Comparison of ENCODE assay signal across 22 mouse cellular contexts in genomic region chr19:27110437-27110836, GRCm38 (mm10).
DNase-seq lines count a peak whose midpoint lies in the region; ATAC-seq and TF ChIP-seq lines count a peak whose summit lies in the region.
"Had no signal": no experiment of that assay in that cellular context is flagged by ENCODE, and none has a peak within 500 bp of the region (broad histone marks: within the 10 kb centered on the region; RNA-seq: fewer than 3 reads in every experiment).

No protein-coding gene starts in this region.

- DNase-seq in 416B (ENCODE audit: low read depth) = peak; percentile 87
- no peak for DNase-seq in layer of hippocampus, postnatal 25 days (ENCODE audit: extremely low spot score in 1 of 2, low spot score in 1 of 2)
- DNase-seq in layer of hippocampus, adult 2 months (ENCODE audit: low spot score in 2 of 2) = no peak
- DNase-seq: adrenal gland, adult 8-10 months; adrenal gland, postnatal 14 days; adrenal gland, postnatal 36 days; B cell, adult 2 months; cerebellum, adult 11-12 months; cerebellum, adult 2 months; cerebellum, adult 9-10 months; cerebellum, postnatal 10 days; cerebellum, postnatal 25 days; forebrain, postnatal 0 days had no signal

- H3K27ac ChIP-seq in layer of hippocampus, adult 2 months = no peak overlapping the region
- H3K27ac ChIP-seq: embryonic facial prominence, embryonic 10.5 days; embryonic facial prominence, embryonic 12.5 days; forebrain, embryonic 13.5 days; forebrain, embryonic 15.5 days had no signal

- H3K4me3 ChIP-seq in layer of hippocampus, adult 2 months = no peak overlapping the region
- H3K4me3 ChIP-seq: embryonic facial prominence, embryonic 10.5 days; embryonic facial prominence, embryonic 12.5 days; forebrain, embryonic 13.5 days; forebrain, embryonic 15.5 days had no signal

- peak; percentile 93 for ATAC-seq in common myeloid progenitor, adult 5-6 weeks (replicated peaks; ENCODE audit: low read depth, poor library complexity, severe bottlenecking)
- peak; percentile 74 for ATAC-seq in megakaryocyte progenitor cell, adult 5-6 weeks (replicated peaks; ENCODE audit: poor library complexity)
- ATAC-seq: activated CD4-positive, CD25-positive, alpha-beta regulatory T cell, adult 4 months; CD4-positive, CD25-positive, alpha-beta regulatory T cell, adult 4 months; forebrain, embryonic 13.5 days; forebrain, embryonic 15.5 days; forebrain, postnatal 0 days; Patski had no signal

- TF ChIP-seq CTCF in layer of hippocampus, adult 2 months (conservative IDR thresholded peaks at IDR 0.05) = no peak
